Mouse (Mus musculus) gastrocnemius, postnatal 14 days (tissue): ENCODE measurements around the gene Gm10487. TPM values are rescaled to one million over a fixed set of nuclear protein-coding genes. Genes with fewer than 3 reads are reported as not detected.
"Not testable (repeated sequence)": the region's sequence is repeated elsewhere in the genome, so short reads cannot be mapped to it uniquely, and the experiment has no call there.

Experiments used
- DNase-seq: peaks from one replicate; pipeline ENCODE4 v3.0.0; 2021; ENCODE audit warnings: mixed read lengths
- intact Hi-C: fragments of 180-260 bp; cut with DNase I; formaldehyde crosslinking; loops from one replicate; pipeline ENCODE4 v1.15.1; 2025; ENCODE audit warnings: low total_unique reads
- long read RNA-seq, 2 experiments: library from polyadenylated mRNA; stranded (forward); transcript quantifications; one replicate each; pipeline ENCODE4 v2.0.0; 2021
- total RNA-seq, 2 experiments: library from RNA; stranded (reverse); gene quantifications; 2 replicates each; pipeline ENCODE4 v1.2.3; 2021

Gm10487 gene
- total RNA-seq, result not detected
- long read RNA-seq, experiment 1, result 0 reads
- long read RNA-seq, experiment 2, result 0 reads

DNA sequence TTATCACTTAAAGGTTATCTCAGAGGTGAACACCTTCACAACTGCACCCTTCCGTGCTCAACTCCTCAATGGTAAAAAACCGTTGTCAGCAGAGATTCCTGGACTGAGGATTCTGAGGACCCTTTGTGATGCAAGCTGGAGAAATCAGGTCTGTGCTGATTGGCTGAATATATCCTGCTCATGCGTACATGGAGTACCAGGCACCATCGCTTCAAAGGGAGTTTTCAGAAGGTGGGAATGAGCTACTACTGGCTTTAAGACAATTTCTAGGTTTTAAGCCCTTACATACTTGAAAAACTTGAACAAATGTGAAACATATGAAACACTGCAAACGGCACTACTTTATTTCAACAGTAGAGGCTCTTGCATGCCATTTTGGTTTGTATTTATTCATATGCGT is at the start of gene Gm10487:
Gm10487 (minus strand) TSS at position 101 of the 400 bp plus-strand sequence.
- intact Hi-C loops, DNase-seq: not testable (repeated sequence)
